Mouse (Mus musculus) spleen, adult 2 months (tissue): ENCODE data around the gene Slit3.

ENCODE experiments used
- CTCF ChIP-seq: fragments of 200-500 bp; IDR thresholded peaks from 2 replicates; pipeline ENCODE4 v1.5.1; 2011; ENCODE audit warnings: mild to moderate bottlenecking, inconsistent platforms; ENCODE audit not compliant: insufficient read depth, insufficient read length, insufficient replicate concordance; ENCODE audit errors: extremely low read depth
- POLR2A ChIP-seq: fragments of 200-500 bp; IDR thresholded peaks from 2 replicates; pipeline ENCODE4 v1.6.1; 2011; ENCODE audit warnings: low read depth, low read length, inconsistent platforms

GRCm38 (mm10) chr11:35324397-35324796, 203.4 kb downstream of the Slit3 start:
- TF ChIP-seq CTCF (no peak), POLR2A (no peak)
